Mouse (Mus musculus): ENCODE results near the gene Fam163b. TPM values are rescaled to one million over a fixed set of nuclear protein-coding genes. Genes with fewer than 3 reads are reported as not detected.

Fam163b gene
- total RNA-seq (2021), result 100 to 1,000 TPM; 119 to 162 TPM

DNA sequence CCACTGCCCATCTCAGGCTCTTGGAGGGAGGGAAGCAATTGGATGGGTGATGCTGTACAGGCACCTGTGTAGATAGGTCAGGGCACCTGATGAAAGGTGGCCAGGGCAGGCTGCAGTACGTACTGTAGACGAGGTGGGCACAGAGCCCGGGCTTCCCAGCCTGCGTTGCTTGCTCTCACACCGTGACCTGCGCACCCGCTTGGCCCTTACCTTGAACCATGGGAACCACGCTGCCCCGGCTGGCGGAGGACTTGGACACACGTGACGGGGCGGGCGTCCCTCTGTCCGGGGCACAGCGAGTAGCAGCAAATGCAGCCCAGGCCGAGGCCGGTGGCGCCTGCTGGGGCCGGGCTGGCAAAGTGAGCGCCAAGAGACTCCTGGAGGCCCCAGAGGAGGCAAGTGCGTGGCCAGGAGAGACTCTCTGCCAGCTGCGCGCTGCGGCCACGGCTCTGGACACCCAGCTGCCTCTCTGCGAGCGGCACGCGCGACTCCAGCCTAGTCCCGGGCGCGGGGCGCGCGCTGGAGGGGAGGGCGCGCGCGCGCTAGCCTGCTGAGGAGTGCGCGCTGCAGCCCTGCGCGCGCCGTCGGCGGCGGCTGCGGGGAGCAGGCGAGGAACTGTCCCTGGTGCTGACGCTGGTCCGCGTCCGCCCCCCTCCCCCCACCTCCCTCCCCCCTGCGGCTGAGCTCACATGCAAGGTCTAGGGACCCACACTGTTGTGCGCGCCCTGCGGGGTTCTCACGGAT, at the start of gene Fam163b:
TSS of gene Fam163b (minus strand) at position 542 of the 744 bp plus-strand sequence.
- DNase-seq (ENCODE audit: extremely low spot score in 1 of 2, low spot score in 1 of 2), result peak; percentile 41 to 46

DNA sequence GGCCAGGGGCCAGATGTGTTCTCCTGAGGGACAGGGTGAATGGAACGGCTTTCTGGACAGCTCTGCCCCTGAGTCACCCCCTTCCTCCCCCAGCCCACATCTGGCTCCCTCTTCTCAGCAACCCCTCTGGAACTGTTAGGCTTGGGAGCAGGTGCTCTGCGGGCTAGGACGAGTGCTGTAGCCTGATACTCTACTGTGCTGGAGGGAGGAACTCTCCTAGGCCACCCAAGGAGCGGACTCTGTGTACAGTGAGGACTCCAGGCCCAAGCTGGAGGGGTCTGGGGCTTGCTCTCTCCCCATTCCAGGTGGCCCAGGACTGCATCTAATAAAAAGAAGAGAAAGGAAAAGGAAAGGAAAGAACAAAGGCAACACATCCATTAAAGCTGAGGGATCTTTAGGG, 47.7 kb upstream of the Fam163b start:
- no peak for DNase-seq (ENCODE audit: extremely low spot score in 1 of 2, low spot score in 1 of 2)

DNA sequence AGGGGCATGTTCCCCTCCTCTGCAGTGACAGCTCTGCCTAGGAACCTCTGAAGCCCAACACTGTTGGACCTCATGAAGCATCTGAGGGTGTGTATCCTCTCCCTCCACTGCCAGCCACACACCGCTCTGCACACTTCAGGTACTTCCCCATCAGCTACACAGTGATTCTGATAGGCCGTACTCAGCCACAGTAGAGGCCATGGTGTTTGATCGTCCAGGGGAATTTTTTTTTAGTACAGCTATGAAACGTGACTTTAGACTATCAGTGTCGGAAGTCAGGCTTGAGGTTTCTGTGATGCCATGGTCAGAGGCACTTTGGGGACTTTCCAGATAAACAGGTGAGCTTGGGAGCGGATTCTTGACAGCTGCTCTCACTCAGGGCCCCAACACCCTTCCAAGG, 45.2 kb upstream of the Fam163b start:
- no peak for DNase-seq (ENCODE audit: extremely low spot score in 1 of 2, low spot score in 1 of 2)

DNA sequence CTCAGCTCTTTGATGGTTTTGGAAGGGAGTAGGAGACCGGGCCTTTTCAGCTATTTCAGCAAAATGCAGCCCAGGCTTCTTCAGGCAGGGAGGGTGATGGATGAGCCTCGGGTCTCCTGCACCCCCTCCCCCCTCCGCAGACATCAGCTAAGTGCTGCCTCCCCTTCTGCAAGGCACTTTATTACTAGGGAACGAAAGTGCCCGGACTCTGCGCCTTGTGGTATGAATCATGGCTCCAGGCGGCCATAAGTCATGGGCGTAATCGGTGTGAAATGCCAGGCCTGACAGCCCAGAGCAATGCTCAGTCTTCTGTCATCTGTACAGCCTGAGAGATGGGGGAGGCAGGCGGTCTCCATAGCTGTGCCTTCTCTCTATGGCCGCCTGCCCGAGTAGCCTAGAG, 41.4 kb upstream of the Fam163b start:
- DNase-seq (ENCODE audit: extremely low spot score in 1 of 2, low spot score in 1 of 2), result no peak

DNA sequence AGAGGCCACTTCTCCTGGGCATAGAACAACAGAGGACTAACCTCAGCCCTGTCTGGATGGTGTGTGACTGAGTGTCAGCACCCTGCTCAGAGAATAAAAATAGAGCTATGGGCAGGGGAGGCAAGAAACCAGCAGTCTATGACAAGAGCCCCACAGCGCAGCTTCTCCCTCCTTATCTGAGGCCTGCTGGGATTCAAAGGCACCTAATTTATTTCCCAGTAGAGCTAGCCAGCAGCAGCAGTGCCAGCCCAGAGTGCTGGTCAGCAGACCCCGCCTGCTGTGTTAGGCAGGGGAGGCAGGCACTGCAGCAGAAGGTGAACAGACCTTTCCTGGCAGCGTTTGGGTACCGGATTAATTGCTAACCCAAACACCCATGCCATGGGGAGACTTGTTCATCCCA, 39.6 kb upstream of the Fam163b start:
- no peak for DNase-seq (ENCODE audit: extremely low spot score in 1 of 2, low spot score in 1 of 2)

DNA sequence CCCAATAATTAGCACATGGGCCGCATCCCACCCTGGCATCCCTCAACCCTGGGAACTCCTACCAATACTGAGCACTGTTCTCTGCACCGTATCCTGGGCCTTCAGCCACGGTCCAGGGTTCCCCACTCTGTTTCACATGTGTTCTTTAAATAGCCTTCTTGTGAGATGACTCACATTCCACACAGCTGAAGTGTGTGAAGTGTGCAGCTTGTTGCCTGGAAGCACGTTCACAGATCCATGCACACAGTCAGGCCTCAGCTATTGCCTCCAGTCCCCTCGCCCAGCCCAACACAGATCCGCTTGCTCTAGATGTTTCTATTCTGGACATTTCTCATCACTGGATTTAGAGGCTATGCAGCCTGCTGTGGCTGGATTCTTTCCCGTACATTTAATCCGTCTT, 36.8 kb upstream of the Fam163b start:
- DNase-seq (ENCODE audit: extremely low spot score in 1 of 2, low spot score in 1 of 2), result no peak

DNA sequence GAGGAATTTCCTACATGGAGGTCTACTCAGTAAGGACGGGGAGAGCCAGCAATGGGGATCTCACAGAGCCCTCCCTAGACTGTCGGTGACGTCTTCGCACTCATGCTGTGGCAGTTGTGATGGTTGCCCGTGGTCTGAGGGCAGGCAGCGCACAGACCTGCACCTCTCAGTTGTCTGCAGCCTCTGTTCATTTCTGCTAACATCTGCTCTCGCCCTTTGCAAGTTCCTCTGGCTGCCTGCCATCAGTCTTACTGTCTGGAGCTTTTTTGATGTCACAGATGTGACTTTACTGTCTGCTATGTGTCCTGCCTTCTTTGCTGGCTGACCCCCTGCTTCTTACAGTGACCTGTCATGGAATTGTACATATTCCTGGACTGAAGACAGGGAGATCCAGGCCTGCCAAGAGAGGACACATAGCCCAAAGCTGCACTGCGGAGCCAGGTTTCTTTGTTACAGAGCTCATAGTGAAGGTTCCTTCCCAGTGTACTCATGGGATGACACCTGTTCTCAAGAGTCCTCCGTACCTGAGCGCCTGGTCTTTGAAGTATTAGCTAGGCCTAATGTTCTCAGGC, 33.5 kb upstream of the Fam163b start:
- no peak for DNase-seq (ENCODE audit: extremely low spot score in 1 of 2, low spot score in 1 of 2)

DNA sequence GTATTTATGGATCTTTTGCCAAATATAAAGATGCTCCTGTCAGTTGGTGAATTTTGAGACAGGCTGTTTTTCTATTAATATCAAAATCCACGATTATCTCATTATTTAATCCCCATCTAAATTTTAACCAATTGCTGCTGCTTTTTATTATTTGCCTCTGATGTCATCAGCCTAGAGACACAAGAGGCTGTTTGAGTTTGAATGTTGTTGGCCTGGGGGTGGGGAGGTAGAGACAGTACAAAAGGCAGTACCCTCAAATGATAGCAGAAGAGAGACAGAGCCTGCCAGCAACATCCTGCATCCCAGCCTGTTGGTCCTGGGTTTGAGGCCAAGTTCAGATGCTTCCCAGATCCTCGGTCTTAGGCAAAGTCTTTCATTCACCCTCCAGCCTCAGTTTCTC, 32.0 kb upstream of the Fam163b start:
- DNase-seq (ENCODE audit: extremely low spot score in 1 of 2, low spot score in 1 of 2), result no peak

DNA sequence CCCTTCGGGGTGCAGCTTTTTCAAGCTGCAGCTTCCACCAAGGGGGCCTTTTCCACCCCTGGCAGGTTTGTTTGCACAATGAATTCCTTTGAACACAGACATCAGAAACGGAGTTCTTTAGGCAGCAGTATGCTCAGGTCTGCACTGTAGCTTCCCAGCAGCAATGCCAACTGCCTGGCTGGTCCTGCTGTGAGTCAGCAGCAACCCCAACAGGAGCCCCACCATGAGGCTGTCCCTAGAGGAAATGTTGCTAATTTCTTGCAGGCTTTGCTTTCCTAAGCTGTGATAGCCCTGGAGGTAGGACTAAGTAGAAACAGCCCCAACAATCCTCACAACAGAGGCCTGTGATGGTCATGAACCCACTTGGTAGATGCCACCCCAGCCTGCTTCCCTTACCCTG, 24.7 kb upstream of the Fam163b start:
- no peak for DNase-seq (ENCODE audit: extremely low spot score in 1 of 2, low spot score in 1 of 2)

DNA sequence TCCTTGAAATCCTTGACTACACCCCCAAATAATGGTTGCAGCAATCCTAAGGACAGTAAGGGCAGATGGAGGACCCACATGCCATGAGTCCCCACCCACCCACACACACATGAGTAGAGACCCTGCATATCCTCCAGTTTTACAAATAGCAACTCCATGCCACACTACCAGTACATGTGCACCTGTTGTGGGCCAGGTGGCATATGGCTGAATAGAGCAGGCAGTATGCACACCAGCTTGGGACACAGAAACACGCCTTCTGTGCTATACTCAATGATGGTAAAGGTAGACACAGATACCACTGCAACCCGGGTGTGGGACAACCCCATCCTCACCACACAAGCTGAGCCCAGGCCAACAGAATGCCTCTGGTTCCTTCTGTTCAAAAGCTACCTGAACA, 23.8 kb upstream of the Fam163b start:
- peak; percentile 46 to 47 for DNase-seq (ENCODE audit: extremely low spot score in 1 of 2, low spot score in 1 of 2)

DNA sequence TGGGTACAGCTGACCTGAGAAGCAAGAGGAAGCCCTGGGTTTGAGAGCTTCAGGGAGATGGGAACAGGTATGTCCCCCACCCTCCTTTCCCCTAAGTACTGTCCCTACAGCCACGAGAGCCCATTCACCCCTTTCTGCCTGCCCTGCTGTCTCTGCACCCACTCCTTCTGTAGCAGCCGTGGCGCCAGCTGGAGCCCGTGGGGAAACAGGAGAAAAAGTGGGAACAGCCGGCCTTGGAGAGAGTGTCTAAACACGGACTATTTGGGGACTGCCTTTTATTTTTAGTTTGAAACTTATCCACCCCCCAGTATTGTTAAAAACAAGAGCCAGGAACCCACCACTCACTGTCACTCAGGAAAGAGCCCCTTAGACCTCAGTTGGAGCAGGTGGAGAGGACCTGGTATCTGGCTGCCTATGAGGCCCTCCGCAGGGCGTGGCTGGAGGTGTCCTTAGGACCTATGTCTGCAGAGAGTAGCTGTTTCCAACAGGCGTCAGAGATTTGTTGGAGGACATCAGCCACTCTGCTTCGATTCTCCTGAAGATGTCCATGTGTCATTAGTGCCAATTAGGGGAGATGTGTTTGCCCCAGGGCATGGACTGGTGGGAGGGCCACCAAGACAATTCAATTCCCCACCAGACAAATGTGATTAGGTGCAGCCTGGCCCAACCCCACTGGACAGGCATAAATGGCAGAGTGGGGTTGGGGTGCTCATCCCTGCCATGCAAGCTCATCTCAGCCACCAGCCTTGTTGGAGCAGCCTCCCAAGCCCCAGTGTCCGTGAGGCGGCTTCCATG, 22.7 kb upstream of the Fam163b start, which contains the start of gene Dbh:
TSS of gene Dbh (plus strand) at position 438 of the 795 bp plus-strand sequence.
- DNase-seq (ENCODE audit: extremely low spot score in 1 of 2, low spot score in 1 of 2), result peak; percentile 54 to 63

DNA sequence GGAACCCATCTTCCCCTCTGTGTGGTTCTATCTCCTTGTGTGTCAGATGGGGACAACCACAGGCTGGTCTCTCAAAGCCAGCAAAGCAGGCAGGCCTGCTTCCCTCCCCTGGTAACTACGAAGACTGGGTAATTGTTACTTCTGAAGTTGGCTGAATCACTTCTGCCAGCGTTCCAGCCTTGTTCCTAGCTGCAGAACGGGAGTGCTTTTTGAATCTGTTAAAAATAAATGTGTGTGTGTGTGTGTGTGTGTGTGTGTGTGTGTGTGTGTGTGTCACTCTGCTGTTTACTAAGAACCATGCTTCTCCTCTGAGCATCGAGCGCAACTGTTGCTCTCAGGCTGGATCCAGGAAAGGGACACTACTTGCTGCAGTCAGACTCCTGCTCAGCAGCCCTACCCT, 21.6 kb upstream of the Fam163b start:
- no peak for DNase-seq (ENCODE audit: extremely low spot score in 1 of 2, low spot score in 1 of 2)

DNA sequence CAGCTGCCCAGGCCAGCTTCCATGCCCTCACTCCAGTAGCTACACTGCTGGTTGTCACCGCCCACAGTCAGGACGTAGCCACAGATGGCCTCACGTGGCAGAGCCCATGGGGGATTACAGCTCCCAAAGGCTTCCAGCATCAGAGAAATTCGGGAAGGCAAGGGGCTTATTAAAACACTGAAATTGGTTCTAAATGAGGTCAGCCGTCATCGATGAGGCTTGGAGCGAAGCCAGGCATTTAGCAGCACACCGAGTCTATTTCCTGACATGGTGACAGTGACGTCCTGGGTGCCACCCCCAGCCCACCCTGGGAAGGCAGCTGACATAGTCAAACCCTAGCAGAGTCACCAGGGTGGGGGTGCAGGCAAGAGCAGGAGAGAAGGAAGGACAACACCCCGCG, 20.4 kb upstream of the Fam163b start:
- no peak for DNase-seq (ENCODE audit: extremely low spot score in 1 of 2, low spot score in 1 of 2)

DNA sequence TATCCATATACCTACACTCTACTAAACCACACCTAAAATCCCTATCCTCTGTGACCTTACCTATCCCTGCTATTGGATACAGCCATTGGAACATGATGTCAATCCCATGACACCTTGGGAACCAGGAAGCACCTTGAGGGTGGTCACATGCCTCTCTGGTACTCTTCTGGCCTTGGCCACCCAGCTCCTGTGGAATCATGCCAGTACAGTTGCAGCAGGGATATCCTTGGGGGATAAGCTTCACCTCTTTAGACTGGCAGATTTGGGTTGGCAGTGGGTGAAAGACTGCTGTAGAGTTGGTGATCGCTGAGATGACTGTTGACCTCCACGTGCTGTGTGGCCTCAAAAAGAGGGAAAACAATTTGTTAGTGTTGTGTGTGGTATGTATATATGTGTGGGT, 19.2 kb upstream of the Fam163b start:
- DNase-seq (ENCODE audit: extremely low spot score in 1 of 2, low spot score in 1 of 2), result no peak

DNA sequence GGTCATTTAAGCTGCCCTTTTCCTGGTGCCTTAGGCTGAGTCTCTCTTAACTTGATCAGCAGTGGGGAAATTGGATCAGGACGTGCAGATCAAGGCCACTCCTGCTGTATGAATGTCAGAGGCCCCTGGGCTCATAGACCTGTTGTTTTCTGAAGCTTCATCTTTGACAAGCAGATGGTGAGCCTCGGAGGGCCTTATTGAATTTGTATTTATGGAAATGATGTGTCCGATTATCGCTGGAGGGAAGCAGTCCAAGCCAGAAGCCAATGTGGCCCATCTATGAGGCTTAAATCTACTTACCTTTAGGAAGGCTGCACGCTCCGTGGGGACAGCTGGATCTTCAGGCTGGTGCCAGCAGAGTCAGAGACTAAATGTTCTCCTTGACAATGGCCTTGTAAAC, 14.3 kb upstream of the Fam163b start:
- DNase-seq (ENCODE audit: extremely low spot score in 1 of 2, low spot score in 1 of 2), result no peak

DNA sequence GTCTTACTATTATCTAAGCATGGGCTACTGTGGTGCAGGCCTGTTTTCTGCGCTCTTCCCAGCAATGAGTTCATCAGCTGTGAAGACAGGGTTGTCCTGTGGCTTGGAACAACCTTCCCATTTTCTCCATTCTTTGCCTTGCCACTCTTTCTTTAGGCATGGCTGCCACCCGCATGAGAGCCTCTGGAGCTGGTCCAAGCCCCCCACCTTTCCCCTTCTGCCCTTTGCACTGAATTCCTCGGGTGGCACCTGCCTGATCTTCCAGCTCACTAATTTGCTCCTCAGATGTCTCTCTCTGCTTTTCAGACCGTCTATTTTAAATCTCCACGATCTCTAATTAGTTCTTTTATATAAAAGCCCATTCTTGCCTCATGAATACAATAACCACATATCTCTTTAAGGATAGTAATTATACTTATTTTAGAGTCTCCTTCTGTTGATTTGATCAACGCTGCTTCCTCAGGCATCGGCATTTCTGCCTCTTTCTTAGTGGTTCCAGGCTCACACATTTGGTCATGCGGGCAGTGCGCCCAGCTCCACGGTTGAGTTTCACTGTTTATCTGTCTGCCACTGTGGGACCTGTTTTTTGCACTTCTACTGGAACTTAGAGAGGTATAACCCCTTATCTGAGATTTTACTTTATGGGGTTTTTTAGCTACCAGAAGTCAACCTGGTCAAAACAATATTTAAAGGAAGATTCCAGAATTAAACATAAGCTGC, 12.3 kb upstream of the Fam163b start:
- DNase-seq (ENCODE audit: extremely low spot score in 1 of 2, low spot score in 1 of 2), result no peak

DNA sequence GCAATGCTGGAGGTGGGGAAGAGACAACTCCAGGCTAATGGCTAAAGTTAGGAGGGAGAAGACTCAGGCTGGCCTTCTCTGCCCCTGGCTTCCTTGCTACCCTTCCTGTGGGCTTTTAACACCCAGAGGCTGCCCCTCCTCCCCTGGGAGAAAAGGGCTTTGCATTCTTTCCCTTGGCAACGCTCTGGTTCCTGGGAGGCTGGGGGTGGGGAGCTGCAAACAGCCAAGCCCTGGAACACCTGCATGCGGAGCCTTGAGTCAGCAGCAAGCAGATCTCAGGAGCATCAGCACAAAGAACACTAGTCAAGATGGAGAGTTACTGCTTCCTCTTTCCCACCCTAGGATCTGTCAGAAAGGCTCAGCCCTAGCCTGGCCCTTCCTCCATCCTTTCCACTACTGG, 7.2 kb upstream of the Fam163b start:
- no peak for DNase-seq (ENCODE audit: extremely low spot score in 1 of 2, low spot score in 1 of 2)

DNA sequence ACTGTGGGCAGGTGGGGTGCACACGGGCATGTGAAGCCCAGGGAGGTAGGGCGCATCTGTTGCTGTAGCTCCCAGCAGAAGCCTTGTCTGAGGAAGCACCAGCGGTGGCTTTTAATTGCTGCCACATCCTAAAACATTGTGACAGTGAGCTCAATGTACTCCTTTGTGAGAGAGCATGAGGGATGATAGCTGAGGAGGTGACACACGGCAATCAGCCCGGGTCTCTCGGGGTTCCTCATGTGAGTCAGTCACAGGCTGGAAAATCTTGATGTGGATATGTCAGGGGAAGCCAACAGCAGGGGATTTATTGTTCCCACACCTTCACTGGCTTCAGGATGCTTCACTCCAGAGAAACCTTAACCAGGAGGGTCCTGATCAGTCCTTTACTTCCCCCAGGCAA, 4.5 kb upstream of the Fam163b start:
- DNase-seq (ENCODE audit: extremely low spot score in 1 of 2, low spot score in 1 of 2), result no peak

DNA sequence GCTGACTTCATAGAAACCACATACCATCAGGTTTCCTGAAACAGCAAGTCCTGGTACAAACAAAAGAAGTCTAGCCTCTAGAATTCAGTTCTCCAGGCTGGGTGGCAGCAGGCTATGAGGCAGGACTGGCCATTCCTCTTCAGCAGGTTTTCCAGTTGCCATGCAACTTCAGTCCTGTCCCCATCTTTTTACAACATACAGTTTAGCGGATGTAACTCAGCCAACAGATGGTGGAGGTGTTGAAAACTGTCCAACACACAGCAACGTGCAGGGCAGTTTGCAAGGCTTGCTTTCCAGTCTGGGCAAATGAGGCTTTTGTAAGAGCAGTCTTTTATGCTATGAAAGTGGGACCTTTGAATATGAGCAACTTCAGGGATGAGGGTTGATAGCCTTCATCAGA, 2.7 kb upstream of the Fam163b start:
- no peak for DNase-seq (ENCODE audit: extremely low spot score in 1 of 2, low spot score in 1 of 2)

DNA sequence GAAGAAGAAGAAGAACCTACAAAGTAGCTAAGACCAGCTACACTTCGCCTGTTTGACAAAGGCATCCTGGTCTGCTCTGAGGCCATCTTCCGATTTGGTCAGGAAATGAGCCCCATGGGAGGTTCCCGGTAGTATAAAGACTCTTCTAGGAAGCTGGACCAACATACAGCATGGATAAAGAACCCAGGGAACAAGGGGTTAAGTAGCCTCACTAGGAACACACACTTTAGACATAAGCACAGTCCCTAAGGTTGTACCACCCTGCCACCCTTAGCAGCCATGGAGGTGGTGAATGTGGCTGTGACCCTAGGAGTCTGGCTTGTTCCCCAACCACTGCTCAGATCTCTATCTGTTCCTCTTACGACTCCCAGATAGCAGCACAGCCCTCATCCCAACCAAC, 3.9 kb downstream of the Fam163b start:
- DNase-seq (ENCODE audit: extremely low spot score in 1 of 2, low spot score in 1 of 2), result no peak

DNA sequence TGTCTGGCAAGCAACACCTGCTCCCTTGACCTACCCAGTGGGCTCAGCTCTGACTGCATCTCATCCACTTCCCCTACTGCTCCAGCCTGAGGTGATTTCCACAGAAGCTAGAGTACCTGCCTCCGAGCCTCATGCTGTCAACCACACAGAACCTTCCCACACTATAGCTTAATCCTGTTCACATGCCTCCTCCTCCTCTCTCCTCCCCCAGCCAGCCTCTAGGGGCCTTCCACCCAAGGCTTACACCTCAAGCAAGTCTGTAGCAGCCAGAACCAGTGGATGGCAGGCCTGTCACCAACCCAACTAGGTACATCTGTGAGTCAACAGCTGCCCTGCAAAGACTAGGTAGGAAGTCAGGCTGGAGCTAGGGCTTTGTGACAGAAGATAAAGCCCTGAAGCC, 5.5 kb downstream of the Fam163b start:
- no peak for DNase-seq (ENCODE audit: extremely low spot score in 1 of 2, low spot score in 1 of 2)
